Mouse (Mus musculus): ENCODE measurements around the gene Art5. TPM values are rescaled to one million over a fixed set of nuclear protein-coding genes. Genes with fewer than 3 reads are reported as not detected.
A peak's percentile ranks its signal among the peaks of the same experiment; 100 is the strongest.

The Art5 gene
- total and polyA plus RNA-seq, 2 experiments from 2014 or later, result 0.21 TPM; not detected in 1

DNA sequence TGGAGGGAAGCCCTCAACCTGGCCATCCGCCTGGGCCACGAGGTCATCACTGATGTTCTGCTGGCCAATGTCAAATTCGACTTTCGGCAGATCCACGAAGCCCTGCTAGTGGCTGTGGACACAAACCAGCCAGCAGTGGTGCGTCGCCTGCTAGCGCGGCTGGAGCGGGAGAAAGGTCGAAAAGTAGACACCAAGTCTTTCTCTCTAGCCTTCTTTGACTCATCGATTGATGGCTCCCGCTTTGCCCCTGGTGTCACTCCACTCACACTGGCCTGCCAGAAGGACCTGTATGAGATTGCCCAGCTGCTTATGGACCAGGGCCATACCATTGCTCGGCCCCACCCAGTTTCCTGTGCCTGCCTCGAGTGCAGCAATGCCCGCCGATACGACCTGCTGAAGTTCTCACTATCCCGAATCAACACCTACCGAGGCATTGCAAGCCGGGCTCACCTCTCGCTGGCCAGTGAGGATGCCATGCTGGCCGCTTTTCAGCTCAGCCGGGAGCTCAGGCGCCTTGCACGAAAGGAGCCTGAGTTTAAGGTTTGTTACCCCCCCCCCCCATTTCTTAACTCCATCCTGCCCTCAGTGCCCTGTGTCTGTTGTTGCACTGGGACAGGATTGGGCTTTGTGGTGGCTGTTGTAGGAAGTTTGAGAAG, 25.1 kb downstream of the Art5 start:
- DNase-seq (ENCODE audit: low spot score) (no peak), ATAC-seq (no peak)
- Histone ChIP-seq H3K4me3 (ENCODE audit: low read length) (no peak overlapping the region), H3K4me2 (ENCODE audit: low read depth, low read length) (no peak overlapping the region), H3K4me1 (ENCODE audit: insufficient read depth, low read length) (no peaks in the 10 kb centered on the region), H3K27me3 (ENCODE audit: insufficient read depth, low read length) (no peaks in the 10 kb centered on the region), H3K36me3 (ENCODE audit: insufficient read depth, low read length) (peaks cover 40% of the 10 kb centered on the region), H3K9ac (replicated peaks; ENCODE audit: low read length) (no peak overlapping the region), H3K9me3 (ENCODE audit: low read length) (no peaks in the 10 kb centered on the region), H3K27ac (no peak overlapping the region)
- TF ChIP-seq CTCF (IDR thresholded peaks at IDR 0.05; ENCODE audit: low read depth), result no peak
- 91% methylated on average over 26 of the region's 26 CpGs for WGBS

DNA sequence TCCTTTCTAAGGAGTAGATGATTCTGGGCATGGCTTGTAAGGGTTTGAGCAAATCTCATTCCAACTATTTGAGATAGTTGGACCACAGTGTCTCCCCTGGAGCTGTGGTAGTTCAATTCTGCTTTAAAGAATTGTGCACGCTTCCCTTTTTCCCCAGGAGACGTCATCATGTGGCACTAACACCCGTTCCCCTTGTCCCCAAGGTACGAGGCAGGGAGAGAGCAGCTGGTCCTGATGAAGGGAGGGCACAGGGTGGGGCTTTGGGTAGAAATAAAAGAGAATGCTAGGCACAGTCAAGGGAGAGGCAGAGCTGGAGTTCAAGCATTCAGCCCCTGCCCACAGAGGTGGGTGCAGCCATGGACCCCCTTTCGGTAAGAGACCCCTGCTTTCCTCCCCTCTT, 26.5 kb downstream of the Art5 start, which contains the start of gene Trpc2:
Gene Trpc2 (plus strand): TSS at position 301 of the 400 bp plus-strand sequence.
- WGBS, result 77% methylated on average over 5 of the region's 5 CpGs
- no peak for DNase-seq (ENCODE audit: low spot score)
- peaks cover 47% of the 10 kb centered on the region for H3K36me3 ChIP-seq (ENCODE audit: insufficient read depth, low read length)
- TF ChIP-seq CTCF (IDR thresholded peaks at IDR 0.05; ENCODE audit: low read depth), result no peak
- no peaks in the 10 kb centered on the region for H3K9me3 ChIP-seq (ENCODE audit: low read length)
- H3K4me3 ChIP-seq (ENCODE audit: low read length), result no peak within 1 kb of the TSS
- H3K9ac ChIP-seq (replicated peaks; ENCODE audit: low read length), result no peak within 1 kb of the TSS
- H3K27me3 ChIP-seq (ENCODE audit: insufficient read depth, low read length), result no peaks in the 10 kb centered on the region
- H3K4me2 ChIP-seq (ENCODE audit: low read depth, low read length), result no peak within 1 kb of the TSS
- H3K4me1 ChIP-seq (ENCODE audit: insufficient read depth, low read length), result no peaks in the 10 kb centered on the region
- no peak for ATAC-seq
- no peak within 1 kb of the TSS for H3K27ac ChIP-seq

DNA sequence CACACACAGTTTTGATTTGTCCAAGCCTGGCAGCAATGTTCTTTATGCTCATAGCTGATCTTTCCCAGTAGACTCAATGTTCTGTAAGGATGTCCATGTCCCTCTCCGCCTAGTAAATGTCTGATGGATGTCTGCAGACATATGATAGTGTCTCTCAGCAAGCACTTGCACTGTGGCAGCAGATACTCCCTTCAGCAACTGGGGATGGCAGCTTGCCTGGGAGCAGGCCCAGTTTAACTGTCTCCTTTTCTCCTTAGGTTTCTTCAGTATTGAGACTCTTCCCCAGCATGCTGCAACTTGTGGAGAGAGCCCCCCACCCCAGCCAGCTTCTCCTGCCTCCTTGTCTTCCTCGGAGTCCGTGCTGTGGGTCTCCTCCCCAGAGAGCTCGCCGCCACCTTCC, 27.5 kb downstream of the Art5 start:
- no peaks in the 10 kb centered on the region for H3K4me1 ChIP-seq (ENCODE audit: insufficient read depth, low read length)
- no peak overlapping the region for H3K27ac ChIP-seq
- ATAC-seq (no peak), DNase-seq (ENCODE audit: low spot score) (no peak)
- H3K36me3 ChIP-seq (ENCODE audit: insufficient read depth, low read length), result peaks cover 52% of the 10 kb centered on the region
- no peak for TF ChIP-seq CTCF (IDR thresholded peaks at IDR 0.05; ENCODE audit: low read depth)
- H3K9me3 ChIP-seq (ENCODE audit: low read length), result no peaks in the 10 kb centered on the region
- no peak overlapping the region for H3K9ac ChIP-seq (replicated peaks; ENCODE audit: low read length)
- no peak overlapping the region for H3K4me3 ChIP-seq (ENCODE audit: low read length)
- no peaks in the 10 kb centered on the region for H3K27me3 ChIP-seq (ENCODE audit: insufficient read depth, low read length)
- WGBS, result 93% methylated on average over 5 of the region's 5 CpGs
- H3K4me2 ChIP-seq (ENCODE audit: low read depth, low read length), result no peak overlapping the region

DNA sequence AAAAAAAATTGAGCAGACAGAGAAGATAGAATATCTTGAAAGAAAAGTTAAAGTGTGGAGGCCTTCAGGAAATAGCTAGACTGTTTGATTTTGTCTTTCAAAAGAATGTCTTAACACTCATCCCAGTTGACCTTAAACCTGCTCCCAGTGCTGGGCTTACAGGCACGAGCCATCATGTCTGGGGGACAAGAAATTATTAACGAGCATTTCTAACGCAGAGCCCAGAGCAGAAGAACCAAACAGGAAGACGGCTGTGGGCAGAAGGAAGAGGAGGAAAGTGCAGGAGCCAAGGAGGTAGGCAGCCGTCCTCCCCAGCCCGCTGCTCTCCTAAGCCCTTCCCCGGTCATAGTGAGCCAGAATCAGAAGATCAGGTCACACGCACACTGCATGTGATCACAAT, 29.0 kb downstream of the Art5 start:
- no peak for TF ChIP-seq CTCF (IDR thresholded peaks at IDR 0.05; ENCODE audit: low read depth)
- ATAC-seq (no peak), DNase-seq (ENCODE audit: low spot score) (no peak)
- no peak overlapping the region for H3K4me3 ChIP-seq (ENCODE audit: low read length)
- H3K4me1 ChIP-seq (ENCODE audit: insufficient read depth, low read length), result no peaks in the 10 kb centered on the region
- peaks cover 60% of the 10 kb centered on the region for H3K36me3 ChIP-seq (ENCODE audit: insufficient read depth, low read length)
- H3K27me3 ChIP-seq (ENCODE audit: insufficient read depth, low read length), result no peaks in the 10 kb centered on the region
- H3K9ac ChIP-seq (replicated peaks; ENCODE audit: low read length), result no peak overlapping the region
- no peak overlapping the region for H3K27ac ChIP-seq
- no peak overlapping the region for H3K4me2 ChIP-seq (ENCODE audit: low read depth, low read length)
- no peaks in the 10 kb centered on the region for H3K9me3 ChIP-seq (ENCODE audit: low read length)
- WGBS, result 90% methylated on average over 8 of the region's 8 CpGs

DNA sequence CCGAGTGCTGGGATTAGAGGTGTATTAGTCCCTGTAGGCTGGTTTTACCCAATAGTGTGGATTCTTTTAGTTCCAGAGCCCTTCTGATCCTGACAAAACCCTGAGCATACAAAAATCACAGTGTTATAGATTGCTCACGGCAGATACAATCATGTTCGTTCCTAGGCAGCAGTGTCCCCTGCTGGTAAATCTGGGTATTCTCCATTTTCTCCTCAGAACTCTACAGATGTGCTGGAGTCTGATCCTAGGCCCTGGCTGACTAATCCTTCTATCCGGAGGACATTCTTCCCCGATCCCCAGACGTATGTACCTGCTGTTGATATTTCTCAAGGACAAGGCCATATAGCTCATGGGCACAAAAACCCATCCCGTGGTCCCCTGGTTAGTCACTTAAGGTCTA, 30.8 kb downstream of the Art5 start:
- peak; percentile 72; the same call in 1 of the 2 replicates for ATAC-seq
- Histone ChIP-seq H3K4me3 (ENCODE audit: low read length) (no peak overlapping the region), H3K4me1 (ENCODE audit: insufficient read depth, low read length) (no peaks in the 10 kb centered on the region), H3K36me3 (ENCODE audit: insufficient read depth, low read length) (peaks cover 58% of the 10 kb centered on the region), H3K9me3 (ENCODE audit: low read length) (no peaks in the 10 kb centered on the region), H3K4me2 (ENCODE audit: low read depth, low read length) (no peak overlapping the region), H3K9ac (replicated peaks; ENCODE audit: low read length) (no peak overlapping the region), H3K27me3 (ENCODE audit: insufficient read depth, low read length) (no peaks in the 10 kb centered on the region), H3K27ac (no peak overlapping the region)
- WGBS, result 75% methylated on average over 7 of the region's 7 CpGs
- TF ChIP-seq CTCF (IDR thresholded peaks at IDR 0.05; ENCODE audit: low read depth), result peak; percentile 79
- DNase-seq (ENCODE audit: low spot score), result peak; percentile 62

DNA sequence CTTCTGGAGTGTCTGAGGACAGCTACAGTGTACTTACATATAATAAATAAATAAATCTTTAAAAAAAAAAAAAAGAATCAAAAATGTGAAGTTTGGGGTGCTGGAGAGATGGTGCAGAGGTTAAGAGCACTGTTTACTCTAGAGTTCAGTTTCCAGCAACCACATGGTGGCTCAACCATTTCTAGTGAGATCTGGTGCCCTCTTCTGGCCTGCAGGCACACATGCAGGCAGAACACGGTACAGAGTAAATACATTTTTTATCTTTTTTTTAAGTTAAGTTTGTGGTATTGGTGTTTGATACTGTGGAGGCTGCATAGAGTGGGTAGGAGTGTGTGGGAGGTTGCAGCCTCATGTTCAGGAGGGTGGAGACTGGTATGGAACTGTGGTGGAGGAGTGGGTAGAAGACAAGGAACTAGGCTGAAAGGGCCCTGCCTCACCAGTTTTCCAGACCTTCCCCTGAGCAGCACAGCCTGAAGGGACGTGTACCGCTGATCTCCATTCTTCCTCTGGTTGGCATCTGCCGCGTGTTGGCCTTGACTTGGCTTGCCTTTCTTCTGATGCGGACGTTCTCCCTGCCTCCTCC, 32.5 kb downstream of the Art5 start:
- TF ChIP-seq CTCF (IDR thresholded peaks at IDR 0.05; ENCODE audit: low read depth), result peak; percentile 64
- Histone ChIP-seq H3K9ac (replicated peaks; ENCODE audit: low read length) (no peak overlapping the region), H3K4me2 (ENCODE audit: low read depth, low read length) (no peak overlapping the region), H3K36me3 (ENCODE audit: insufficient read depth, low read length) (peaks cover 57% of the 10 kb centered on the region), H3K27me3 (ENCODE audit: insufficient read depth, low read length) (no peaks in the 10 kb centered on the region), H3K9me3 (ENCODE audit: low read length) (no peaks in the 10 kb centered on the region), H3K4me3 (ENCODE audit: low read length) (no peak overlapping the region), H3K27ac (no peak overlapping the region), H3K4me1 (ENCODE audit: insufficient read depth, low read length) (no peaks in the 10 kb centered on the region)
- 0 out of 2 replicates have a peak, but pooled peaks have one; percentile 15 for ATAC-seq
- DNase-seq (ENCODE audit: low spot score), result peak; percentile 42
- 83% methylated on average over 6 of the region's 7 CpGs for WGBS

DNA sequence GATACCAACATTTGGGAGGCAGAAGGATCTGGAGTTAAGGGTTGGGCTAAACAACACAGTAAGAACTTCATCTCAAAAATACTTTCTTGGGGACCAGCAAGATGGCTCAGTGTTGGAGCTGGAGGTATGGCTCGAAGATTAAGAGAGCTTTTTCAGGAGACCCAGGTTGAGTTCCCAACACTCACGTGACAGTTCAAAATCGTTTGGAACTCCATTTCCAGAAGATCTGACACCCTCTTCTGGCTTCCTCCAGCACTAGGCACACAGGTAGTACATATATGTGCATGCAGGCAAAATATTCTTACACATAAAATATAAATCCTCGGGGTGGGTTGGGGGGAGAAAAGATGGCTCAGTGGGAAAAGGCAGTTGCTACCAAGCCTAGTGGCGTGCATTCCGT, 42.9 kb downstream of the Art5 start:
- H3K9me3 ChIP-seq (ENCODE audit: low read length), result no peaks in the 10 kb centered on the region
- peak overlapping the region; percentile 61 for H3K4me2 ChIP-seq (ENCODE audit: low read depth, low read length)
- TF ChIP-seq CTCF (IDR thresholded peaks at IDR 0.05; ENCODE audit: low read depth), result no peak
- WGBS, result 73% methylated on average over 6 of the region's 6 CpGs
- no peak overlapping the region for H3K27ac ChIP-seq
- peaks cover 15% of the 10 kb centered on the region for H3K4me1 ChIP-seq (ENCODE audit: insufficient read depth, low read length)
- no peaks in the 10 kb centered on the region for H3K27me3 ChIP-seq (ENCODE audit: insufficient read depth, low read length)
- no peak for DNase-seq (ENCODE audit: low spot score)
- H3K9ac ChIP-seq (replicated peaks; ENCODE audit: low read length), result peak overlapping the region; percentile 64; the same call in 1 of the 2 replicates
- H3K36me3 ChIP-seq (ENCODE audit: insufficient read depth, low read length), result 0 out of 2 replicates have a peak, but pooled peaks cover 2% of the 10 kb centered on the region
- ATAC-seq, result no peak
- peak overlapping the region; percentile 65 for H3K4me3 ChIP-seq (ENCODE audit: low read length)

Data from hindbrain, postnatal 0 days (tissue).